In the genomic region with DNA sequence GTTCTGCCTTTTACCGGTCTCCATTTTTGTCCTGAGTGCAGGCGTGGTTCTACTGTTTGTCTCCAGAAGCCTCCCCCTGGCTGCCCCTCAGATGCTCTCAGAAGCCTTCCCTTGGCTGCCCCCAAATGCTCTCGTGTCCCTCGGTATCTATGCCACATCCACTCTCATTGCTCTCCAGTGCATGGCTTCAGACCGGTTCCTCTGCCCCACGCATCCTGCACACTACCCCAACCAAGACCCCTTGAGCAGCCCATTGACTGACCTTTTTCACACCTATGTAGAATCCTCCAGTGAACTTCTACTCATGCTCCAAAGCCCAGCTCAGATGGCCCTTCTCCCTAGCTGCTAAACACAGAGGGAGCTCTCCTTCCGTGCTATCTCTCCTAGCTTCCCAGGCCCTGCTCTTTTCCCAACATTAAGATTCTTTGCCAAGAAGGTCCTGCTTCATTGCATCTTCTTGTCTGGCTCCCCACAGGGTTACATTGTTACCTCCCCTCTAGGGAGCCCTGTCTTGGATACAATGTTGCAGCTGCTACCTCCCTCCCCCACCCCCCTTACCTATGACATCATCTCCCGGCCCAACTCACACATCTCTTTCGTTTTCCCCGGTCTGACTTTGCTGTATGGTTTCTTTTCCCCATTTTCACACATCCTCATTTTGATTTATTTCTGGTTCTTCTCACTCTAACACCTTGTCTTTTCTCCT, we compare ENCODE assay signal across 8 mouse cellular contexts. TPM values are rescaled to one million over a fixed set of nuclear protein-coding genes. Genes with fewer than 3 reads are reported as not detected.
A peak's percentile ranks its signal among the peaks of the same experiment; 100 is the strongest.
DNase-seq lines count a peak whose midpoint lies in the region; ATAC-seq lines count a peak whose summit lies in the region.

No protein-coding gene starts in this region.

- H3K9ac ChIP-seq in embryonic facial prominence, embryonic 15.5 days: no peak overlapping the region
- no peak overlapping the region for H3K9ac ChIP-seq in hindbrain, embryonic 16.5 days (ENCODE audit: low read depth, low read length)
- no peak overlapping the region for H3K9ac ChIP-seq in stomach, embryonic 14.5 days (replicated peaks; ENCODE audit: low read depth, low read length)

- no peak overlapping the region for H3K4me3 ChIP-seq in embryonic facial prominence, embryonic 15.5 days (replicated peaks)
- H3K4me3 ChIP-seq in hindbrain, embryonic 16.5 days (ENCODE audit: low read length): no peak overlapping the region
- H3K4me3 ChIP-seq in stomach, embryonic 14.5 days (ENCODE audit: low read depth, low read length): no peak overlapping the region

- H3K27me3 ChIP-seq in embryonic facial prominence, embryonic 15.5 days: no peaks in the 10 kb centered on the region
- no peaks in the 10 kb centered on the region for H3K27me3 ChIP-seq in hindbrain, embryonic 16.5 days (replicated peaks; ENCODE audit: control insufficient read depth, insufficient read depth, low read length)
- H3K27me3 ChIP-seq in stomach, embryonic 14.5 days (ENCODE audit: control insufficient read depth, insufficient read depth, low read length): no peaks in the 10 kb centered on the region

- WGBS in embryonic facial prominence, embryonic 15.5 days: 58% methylated on average over 10 of the region's 10 CpGs
- 43% methylated on average over 10 of the region's 10 CpGs for WGBS in hindbrain, embryonic 16.5 days
- WGBS in stomach, embryonic 14.5 days: 50% methylated on average over 10 of the region's 10 CpGs

- peak; percentile 76 for DNase-seq in retina, postnatal 1 day
- no peak for DNase-seq in retina, embryonic 14.5 days (ENCODE audit: low spot score)
- no peak for DNase-seq in lung, postnatal 14 days
- DNase-seq in left cerebral cortex, adult 9 months (ENCODE audit: low spot score in 2 of 2): no peak
- DNase-seq in left cerebral cortex, adult 8-10 months (ENCODE audit: low spot score in 2 of 2): no peak

- H3K36me3 ChIP-seq in embryonic facial prominence, embryonic 15.5 days: no peaks in the 10 kb centered on the region
- H3K36me3 ChIP-seq in hindbrain, embryonic 16.5 days (ENCODE audit: control insufficient read depth, insufficient read depth, low read length): no peaks in the 10 kb centered on the region
- H3K36me3 ChIP-seq in stomach, embryonic 14.5 days (ENCODE audit: control insufficient read depth, insufficient read depth, low read length): no peaks in the 10 kb centered on the region

- peak overlapping the region; percentile 17; the same call in 1 of the 2 replicates for H3K27ac ChIP-seq in embryonic facial prominence, embryonic 15.5 days (replicated peaks)
- H3K27ac ChIP-seq in hindbrain, embryonic 16.5 days (ENCODE audit: low read depth, low read length): no peak overlapping the region
- H3K27ac ChIP-seq in stomach, embryonic 14.5 days (ENCODE audit: low read length): peak overlapping the region; percentile 39; the same call in 1 of the 2 replicates

- H3K4me1 ChIP-seq in embryonic facial prominence, embryonic 15.5 days: peaks cover 71% of the 10 kb centered on the region
- H3K4me1 ChIP-seq in hindbrain, embryonic 16.5 days (ENCODE audit: control insufficient read depth, insufficient read depth, low read depth, low read length): peaks cover 73% of the 10 kb centered on the region
- peaks cover 48% of the 10 kb centered on the region for H3K4me1 ChIP-seq in stomach, embryonic 14.5 days (ENCODE audit: control insufficient read depth, insufficient read depth, low read length)

- no peak for ATAC-seq in embryonic facial prominence, embryonic 15.5 days (ENCODE audit: insufficient number of reproducible peaks, low FRiP score, low TSS enrichment, low read depth)
- ATAC-seq in hindbrain, embryonic 16.5 days: no peak
- 0 out of 2 replicates have a peak, but pooled peaks have one; percentile 48 for ATAC-seq in stomach, embryonic 14.5 days (ENCODE audit: insufficient number of reproducible peaks, insufficient read depth, low FRiP score, low read depth)

- H3K9me3 ChIP-seq in embryonic facial prominence, embryonic 15.5 days (replicated peaks): no peaks in the 10 kb centered on the region
- no peaks in the 10 kb centered on the region for H3K9me3 ChIP-seq in hindbrain, embryonic 16.5 days (ENCODE audit: control insufficient read depth, low read length)
- H3K9me3 ChIP-seq in stomach, embryonic 14.5 days (ENCODE audit: control insufficient read depth, low read depth, low read length): no peaks in the 10 kb centered on the region

- no peak overlapping the region for H3K4me2 ChIP-seq in embryonic facial prominence, embryonic 15.5 days (replicated peaks)
- peak overlapping the region; percentile 14; the same call in 1 of the 2 replicates for H3K4me2 ChIP-seq in hindbrain, embryonic 16.5 days (ENCODE audit: low read length)
- peak overlapping the region; percentile 21 for H3K4me2 ChIP-seq in stomach, embryonic 14.5 days (replicated peaks; ENCODE audit: low read depth, low read length)

RNA-seq across cellular contexts. Expression of gene Sdc3, which starts 9.4 kb away (rescaled TPM):
- 45.0 and 48.7 TPM in 2 replicates for polyA plus RNA-seq in embryonic facial prominence, embryonic 15.5 days (2015; fragmentation: Nextera tagmentation; extraction: Ambion mirVana)
- 151 and 187 TPM in 2 replicates for polyA plus RNA-seq in hindbrain, embryonic 16.5 days (2015; fragmentation: Nextera tagmentation; extraction: Ambion mirVana)
- 20.9 and 21.0 TPM in 2 replicates for polyA plus RNA-seq in stomach, embryonic 14.5 days (2014; fragmentation: Nextera tagmentation; extraction: Ambion mirVana)
- 100 to 1,000 TPM; 137 to 168 (median 159) TPM for total RNA-seq in left cerebral cortex, adult 8-10 months (2022)
